ENCODE assay signal across 29 mouse cellular contexts in the genomic region with DNA sequence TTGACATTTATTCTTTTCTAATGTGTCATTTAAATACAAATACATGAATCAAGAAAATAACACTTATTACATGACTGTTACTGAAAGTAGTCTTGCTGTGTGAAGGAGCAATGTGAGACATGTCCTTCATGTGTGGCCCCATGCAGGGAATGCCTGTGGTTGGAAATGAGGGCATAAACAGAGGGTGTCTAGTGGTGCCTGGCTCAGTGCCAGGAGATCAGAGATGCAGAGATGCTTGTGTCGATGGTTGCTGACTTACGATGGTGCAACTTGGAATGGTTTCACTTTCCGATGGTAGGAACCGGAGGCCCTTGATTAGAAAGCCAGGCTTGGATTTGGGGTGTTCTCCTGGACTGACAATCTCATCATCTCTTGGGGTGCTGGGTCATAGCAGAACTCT.
DNase-seq lines count a peak whose midpoint lies in the region; ATAC-seq and TF ChIP-seq lines count a peak whose summit lies in the region.
"Had no signal": no experiment of that assay in that cellular context is flagged by ENCODE, and none has a peak within 500 bp of the region (broad histone marks: within the 10 kb centered on the region; RNA-seq: fewer than 3 reads in every experiment).

No protein-coding gene starts in this region.

- H3K27me3 ChIP-seq in hindbrain, postnatal 0 days (ENCODE audit: insufficient read depth, low read length) = no peaks in the 10 kb centered on the region
- H3K27me3 ChIP-seq in hindbrain, embryonic 16.5 days (replicated peaks; ENCODE audit: control insufficient read depth, insufficient read depth, low read length) = no peaks in the 10 kb centered on the region
- H3K27me3 ChIP-seq: embryonic facial prominence, embryonic 13.5 days; forebrain, embryonic 13.5 days; heart, embryonic 15.5 days; hindbrain, embryonic 13.5 days had no signal

- H3K4me1 ChIP-seq in hindbrain, postnatal 0 days (ENCODE audit: insufficient read depth, low read length) = peaks cover 13% of the 10 kb centered on the region; the same call in 1 of the 2 replicates
- peaks cover 6% of the 10 kb centered on the region; the same call in 1 of the 2 replicates for H3K4me1 ChIP-seq in hindbrain, embryonic 16.5 days (ENCODE audit: control insufficient read depth, insufficient read depth, low read depth, low read length)
- no peaks in the 10 kb centered on the region for H3K4me1 ChIP-seq in lung, adult 2 months (ENCODE audit: control insufficient read depth, insufficient read depth, low read length)
- H3K4me1 ChIP-seq: heart, embryonic 12.5 days; heart, embryonic 15.5 days had no signal

- ATAC-seq in hindbrain, postnatal 0 days = no peak
- no peak for ATAC-seq in hindbrain, embryonic 16.5 days
- ATAC-seq: activated CD4-positive, CD25-positive, alpha-beta regulatory T cell, adult 4 months; forebrain, embryonic 13.5 days; forebrain, postnatal 0 days; intestine, postnatal 0 days had no signal

- no peak overlapping the region for H3K4me3 ChIP-seq in hindbrain, postnatal 0 days (ENCODE audit: low read length)
- no peak overlapping the region for H3K4me3 ChIP-seq in hindbrain, embryonic 16.5 days (ENCODE audit: low read length)
- no peak overlapping the region for H3K4me3 ChIP-seq in lung, adult 2 months (replicated peaks; ENCODE audit: extremely low read depth, low read depth, low read length)
- H3K4me3 ChIP-seq: embryonic facial prominence, embryonic 13.5 days; forebrain, embryonic 10.5 days; forebrain, embryonic 13.5 days; heart, embryonic 12.5 days; heart, embryonic 15.5 days; hindbrain, embryonic 10.5 days; hindbrain, embryonic 13.5 days had no signal

- no peak for TF ChIP-seq POLR2A in lung, adult 2 months (IDR thresholded peaks at IDR 0.05; ENCODE audit: borderline replicate concordance, extremely low read depth, low read depth, low read length)

- H3K9me3 ChIP-seq in hindbrain, postnatal 0 days (ENCODE audit: low read length) = no peaks in the 10 kb centered on the region
- no peaks in the 10 kb centered on the region for H3K9me3 ChIP-seq in hindbrain, embryonic 16.5 days (ENCODE audit: control insufficient read depth, low read length)
- H3K9me3 ChIP-seq: embryonic facial prominence, embryonic 13.5 days; forebrain, embryonic 10.5 days; forebrain, embryonic 13.5 days; G1E; heart, embryonic 12.5 days; heart, embryonic 15.5 days; hindbrain, embryonic 10.5 days; hindbrain, embryonic 13.5 days had no signal

- H3K36me3 ChIP-seq in hindbrain, postnatal 0 days (ENCODE audit: insufficient read depth, low read length) = no peaks in the 10 kb centered on the region
- H3K36me3 ChIP-seq in hindbrain, embryonic 16.5 days (ENCODE audit: control insufficient read depth, insufficient read depth, low read length) = no peaks in the 10 kb centered on the region
- H3K36me3 ChIP-seq: embryonic facial prominence, embryonic 13.5 days; forebrain, embryonic 10.5 days; G1E; heart, embryonic 12.5 days; heart, embryonic 15.5 days; hindbrain, embryonic 10.5 days; hindbrain, embryonic 13.5 days had no signal

- H3K4me2 ChIP-seq in hindbrain, postnatal 0 days (ENCODE audit: low read depth, low read length) = no peak overlapping the region
- no peak overlapping the region for H3K4me2 ChIP-seq in hindbrain, embryonic 16.5 days (ENCODE audit: low read length)
- H3K4me2 ChIP-seq: embryonic facial prominence, embryonic 13.5 days; forebrain, embryonic 13.5 days; heart, embryonic 12.5 days; heart, embryonic 15.5 days; hindbrain, embryonic 13.5 days had no signal

- TF ChIP-seq CTCF in hindbrain, postnatal 0 days (IDR thresholded peaks at IDR 0.05; ENCODE audit: low read depth) = no peak
- no peak for TF ChIP-seq CTCF in lung, adult 2 months (IDR thresholded peaks at IDR 0.05; ENCODE audit: insufficient read depth, low read length)

- H3K9ac ChIP-seq in hindbrain, postnatal 0 days (replicated peaks; ENCODE audit: low read length) = no peak overlapping the region
- no peak overlapping the region for H3K9ac ChIP-seq in hindbrain, embryonic 16.5 days (ENCODE audit: low read depth, low read length)
- H3K9ac ChIP-seq: embryonic facial prominence, embryonic 13.5 days; forebrain, embryonic 13.5 days; forebrain, postnatal 0 days; heart, embryonic 12.5 days; heart, embryonic 15.5 days; hindbrain, embryonic 13.5 days had no signal

- DNase-seq in cerebellum, postnatal 10 days = peak; percentile 56 to 58
- DNase-seq in cerebellum, adult 11 months = no peak
- DNase-seq in hindbrain, postnatal 0 days (ENCODE audit: low spot score) = peak; percentile 25
- DNase-seq in lung, postnatal 10 days = peak; percentile 4
- DNase-seq in lung, adult 2 months = no peak
- peak; percentile 24 for DNase-seq in NIH3T3 (ENCODE audit: low read depth)
- no peak for DNase-seq in frontal cortex, postnatal 14 days (ENCODE audit: low spot score in 2 of 2)
- DNase-seq: adrenal gland, adult 8-10 months; adrenal gland, postnatal 25 days; B cell, adult 2 months; cerebellum, adult 11-12 months; cerebellum, adult 8-10 months; cerebellum, postnatal 25 days; forebrain, postnatal 0 days; gastrocnemius, postnatal 25 days; heart, adult 18-20 months; heart, postnatal 10 days; heart, postnatal 36 days had no signal

- H3K27ac ChIP-seq in hindbrain, postnatal 0 days = no peak overlapping the region
- H3K27ac ChIP-seq in hindbrain, embryonic 16.5 days (ENCODE audit: low read depth, low read length) = no peak overlapping the region
- H3K27ac ChIP-seq: embryonic facial prominence, embryonic 13.5 days; forebrain, embryonic 10.5 days; forebrain, embryonic 13.5 days; heart, embryonic 15.5 days; hindbrain, embryonic 10.5 days; hindbrain, embryonic 13.5 days had no signal

- 61% methylated on average over 4 of the region's 4 CpGs for WGBS in hindbrain, postnatal 0 days
- 56% methylated on average over 4 of the region's 4 CpGs for WGBS in hindbrain, embryonic 16.5 days
- WGBS in lung, adult 2 months = 76% methylated on average over 4 of the region's 4 CpGs

Comparison
In these comparisons a context has a peak if more than half of its experiments do, and no peak if none do; other contexts are left out.
1. DNase-seq: peak in cerebellum, postnatal 10 days (2 of 2), hindbrain, postnatal 0 days (single experiment), lung, postnatal 10 days (single experiment) and NIH3T3 (single experiment); none in cerebellum, adult 11 months (single experiment), lung, adult 2 months (single experiment) and frontal cortex, postnatal 14 days (0 of 2).